Mouse (Mus musculus): ENCODE results near the gene Fam19a5. TPM values are rescaled to one million over a fixed set of nuclear protein-coding genes. Genes with fewer than 3 reads are reported as not detected.

Fam19a5 gene
- total RNA-seq, 2 experiments from 2014 or later, result 103 to 106 TPM

DNA sequence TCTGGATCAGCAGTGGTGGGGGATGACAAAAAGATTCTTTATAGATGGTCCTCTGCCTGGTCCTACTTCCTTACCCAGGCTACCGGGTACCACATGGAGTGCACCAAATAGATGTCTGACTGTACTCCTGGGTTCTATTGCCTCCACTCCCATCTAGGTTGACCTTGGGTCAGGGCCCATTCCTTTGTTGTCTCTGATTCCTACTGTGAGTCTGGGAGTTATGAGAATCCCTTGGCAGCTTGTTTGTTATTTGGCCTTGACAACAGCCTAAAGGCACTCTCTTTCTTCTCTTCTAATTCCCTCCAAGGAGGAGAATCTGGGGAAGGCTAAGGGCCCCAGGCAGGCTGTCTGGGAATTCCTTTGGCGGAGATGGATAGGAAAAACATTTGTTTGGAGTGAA is 105.6 kb downstream of the Fam19a5 start:
- intact Hi-C loops (cut with DNase I), result no loop called here
- no peak for DNase-seq (ENCODE audit: low spot score in 2 of 2)

DNA sequence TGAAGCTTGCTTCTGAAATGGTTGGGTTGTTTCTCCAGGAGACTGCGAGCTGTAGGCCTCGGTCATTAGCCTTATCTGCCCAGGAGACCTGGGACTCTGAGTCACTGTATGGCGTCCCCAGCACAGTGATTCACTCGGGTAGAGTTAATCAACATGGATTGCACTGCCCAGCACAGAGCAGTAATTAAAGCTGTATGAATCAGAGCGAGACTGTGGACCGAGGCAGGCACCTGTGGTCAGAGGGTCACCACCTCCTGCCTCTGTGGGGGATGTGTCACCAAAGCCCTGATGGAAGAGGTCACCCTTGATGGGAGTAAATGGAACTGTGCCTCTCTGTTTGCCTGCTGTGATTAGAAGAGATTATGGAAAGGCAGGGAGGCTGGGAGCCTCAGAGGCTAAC is 110.5 kb downstream of the Fam19a5 start:
- no peak for DNase-seq (ENCODE audit: low spot score in 2 of 2)
- intact Hi-C loops (cut with DNase I), result no loop called here

GRCm38 (mm10) chr15:87656496-87657155 is 112.5 kb downstream of the Fam19a5 start:
- no peak for DNase-seq (ENCODE audit: low spot score in 2 of 2)
- intact Hi-C loops (cut with DNase I), result no loop called here

DNA sequence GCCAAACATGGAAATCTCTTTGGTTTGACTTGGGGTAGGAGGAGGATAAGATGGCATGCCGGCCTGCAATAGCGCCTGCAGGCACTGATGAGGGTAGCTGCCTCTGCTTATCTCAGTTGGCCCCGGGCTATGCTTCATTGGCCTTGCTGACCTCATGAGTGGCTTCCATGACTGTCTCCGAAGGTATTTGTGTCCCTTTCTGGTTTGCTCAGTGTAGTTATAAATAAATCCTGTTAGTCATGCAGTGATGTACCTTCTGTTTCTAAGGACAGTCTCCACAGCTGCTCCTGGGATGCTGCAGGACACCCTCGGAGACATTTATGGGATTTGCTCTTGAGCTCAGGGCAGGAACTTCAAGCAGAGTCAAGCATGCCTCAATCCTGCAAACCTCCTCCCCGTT is 115.6 kb downstream of the Fam19a5 start:
- DNase-seq (ENCODE audit: low spot score in 2 of 2), result peak in 1 of 2 experiments; percentile 25
- intact Hi-C loops (cut with DNase I), result no loop called here

GRCm38 (mm10) chr15:87661954-87662353 is 117.9 kb downstream of the Fam19a5 start:
- intact Hi-C loops (cut with DNase I), result no loop called here
- peak; percentile 49 to 61 for DNase-seq (ENCODE audit: low spot score in 2 of 2)

DNA sequence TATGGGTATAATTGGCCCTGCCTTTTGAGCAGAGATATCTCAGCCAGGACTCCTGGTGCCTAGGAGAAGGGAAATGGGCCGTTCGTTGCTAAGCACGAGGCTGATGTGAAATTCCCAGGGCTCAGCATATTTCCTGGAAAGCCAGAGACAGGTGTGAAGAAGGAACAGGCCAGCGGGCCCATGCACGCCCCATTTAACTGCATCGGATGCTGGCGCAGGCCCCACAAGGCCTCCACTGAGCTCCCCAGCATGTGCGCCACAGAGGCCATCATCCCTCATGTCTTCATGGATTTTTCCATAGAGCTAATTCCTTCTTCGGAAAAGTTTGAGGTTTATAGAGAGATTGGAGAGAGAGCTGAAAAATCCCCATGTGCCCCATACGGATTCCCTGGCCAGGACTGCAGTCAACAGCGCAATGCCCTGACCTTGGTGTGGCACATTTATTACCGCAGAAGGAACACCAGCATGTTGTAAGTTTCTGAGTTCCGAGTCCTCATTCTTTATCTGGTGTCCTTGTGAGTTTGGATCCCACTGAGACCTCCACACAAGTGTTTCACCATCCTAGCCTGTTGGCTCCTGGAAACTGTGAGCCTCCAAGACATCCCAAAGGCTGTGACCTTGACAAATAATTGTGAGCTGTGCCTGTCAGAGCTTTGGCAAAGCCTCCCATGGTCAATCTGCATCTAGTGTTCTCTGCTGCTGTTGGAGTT is 122.1 kb downstream of the Fam19a5 start:
- no peak for DNase-seq (ENCODE audit: low spot score in 2 of 2)
- intact Hi-C loops (cut with DNase I), result no loop called here

DNA sequence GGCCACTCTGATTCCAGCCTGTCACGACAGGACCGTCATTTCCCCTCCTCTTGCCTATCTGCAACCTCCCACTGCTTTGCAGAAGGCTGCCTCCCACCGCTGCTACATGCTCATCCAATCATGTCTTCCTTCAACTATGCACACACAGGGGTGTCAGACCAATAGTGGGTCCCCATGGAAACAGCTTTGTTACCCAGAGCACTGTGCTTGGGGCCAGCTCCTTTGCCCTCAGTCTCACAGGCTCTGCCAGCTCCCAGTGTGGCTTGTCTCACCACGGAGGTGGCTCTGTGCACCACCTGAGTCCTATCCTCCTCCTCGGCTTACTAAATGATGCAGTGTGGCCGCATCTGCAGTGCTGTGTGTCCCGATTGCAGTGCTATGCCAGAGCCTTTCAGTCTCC is 123.3 kb downstream of the Fam19a5 start:
- peak in 1 of 2 experiments; percentile 38 for DNase-seq (ENCODE audit: low spot score in 2 of 2)
- intact Hi-C loops (cut with DNase I), result no loop called here

DNA sequence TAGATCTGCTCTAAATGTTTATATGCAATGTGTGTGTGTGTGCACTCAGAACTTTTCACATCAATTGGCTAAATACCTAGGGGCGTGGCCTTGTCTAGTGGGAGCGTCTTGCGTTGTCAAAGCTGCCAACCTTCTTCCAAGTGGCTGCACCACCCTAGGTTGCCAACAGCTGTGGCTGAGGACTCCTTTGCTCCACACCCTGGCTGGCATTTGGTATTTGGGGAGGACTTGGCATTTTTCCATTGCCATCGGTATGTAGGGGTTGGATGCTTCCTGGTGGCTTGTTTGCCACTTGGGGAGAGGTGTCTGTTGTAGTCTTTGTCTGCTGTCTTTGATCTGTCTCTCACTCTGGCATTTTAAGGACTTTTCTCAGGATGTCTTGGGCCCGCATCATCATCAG is 124.0 kb downstream of the Fam19a5 start:
- DNase-seq (ENCODE audit: low spot score in 2 of 2), result peak in 1 of 2 experiments; percentile 38
- intact Hi-C loops (cut with DNase I), result no loop called here

DNA sequence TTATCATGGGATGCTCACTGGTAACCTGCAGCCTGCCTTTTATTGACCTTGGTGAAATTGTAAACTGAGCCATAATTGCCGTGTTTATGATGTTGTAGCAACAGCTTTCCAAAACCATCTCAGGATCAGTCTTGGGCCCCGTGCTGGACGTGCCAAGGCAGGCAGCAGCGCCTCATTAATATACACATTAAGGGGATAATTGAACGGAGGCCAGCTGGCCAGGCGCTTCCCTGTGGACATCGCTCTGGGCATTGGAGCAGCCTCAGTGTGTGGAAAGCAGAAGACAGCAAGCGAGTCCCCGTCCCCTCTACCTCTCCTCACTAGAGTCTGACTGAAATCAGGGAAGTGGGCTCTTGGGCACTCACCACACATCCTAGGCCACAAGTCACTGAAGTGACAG is 127.8 kb downstream of the Fam19a5 start:
- intact Hi-C loops (cut with DNase I), result no loop called here

DNA sequence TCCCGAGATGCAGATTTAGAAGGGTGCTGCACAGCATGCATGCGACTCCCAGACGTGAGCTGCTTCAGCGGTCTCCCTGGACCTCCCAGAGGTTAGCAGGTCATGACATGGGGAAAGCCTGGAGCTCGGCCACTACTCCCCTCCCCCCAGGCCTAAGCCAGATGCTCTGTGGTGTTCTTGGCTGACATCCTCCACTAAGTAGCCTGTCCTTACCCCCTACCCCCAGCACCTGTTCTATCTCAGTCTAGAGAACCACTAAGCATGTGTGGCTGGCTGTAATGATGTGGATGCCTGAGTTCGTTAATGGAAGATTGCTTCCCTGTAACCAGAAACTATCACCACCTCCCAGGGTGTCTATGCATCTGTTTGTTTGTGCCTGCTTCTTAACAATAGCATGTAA is 134.6 kb downstream of the Fam19a5 start:
- no peak for DNase-seq (ENCODE audit: low spot score in 2 of 2)
- intact Hi-C loops (cut with DNase I), result no loop called here

More for the DNA sequence above, 127.8 kb downstream of the Fam19a5 start:
- DNase-seq (ENCODE audit: low spot score in 2 of 2), result no peak

- intact Hi-C loops (cut with DNase I), result no loop called here
- DNase-seq (ENCODE audit: low spot score in 2 of 2), result no peak
Measured at GRCm38 (mm10) chr15:87682410-87682809, 138.3 kb downstream of the Fam19a5 start.

GRCm38 (mm10) chr15:87686415-87687040 is 142.4 kb downstream of the Fam19a5 start:
- intact Hi-C loops (cut with DNase I), result no loop called here
- no peak for DNase-seq (ENCODE audit: low spot score in 2 of 2)

- no peak for DNase-seq (ENCODE audit: low spot score in 2 of 2)
- intact Hi-C loops (cut with DNase I), result no loop called here
Measured at GRCm38 (mm10) chr15:87691271-87691955, 147.3 kb downstream of the Fam19a5 start.

- intact Hi-C loops (cut with DNase I), result no loop called here
- no peak for DNase-seq (ENCODE audit: low spot score in 2 of 2)
Measured at GRCm38 (mm10) chr15:87691958-87692357, 147.9 kb downstream of the Fam19a5 start.

GRCm38 (mm10) chr15:87692394-87692793 is 148.3 kb downstream of the Fam19a5 start:
- intact Hi-C loops (cut with DNase I), result no loop called here
- DNase-seq (ENCODE audit: low spot score in 2 of 2), result no peak

- DNase-seq (ENCODE audit: low spot score in 2 of 2), result no peak
- intact Hi-C loops (cut with DNase I), result no loop called here
Measured at GRCm38 (mm10) chr15:87692865-87693513, 148.9 kb downstream of the Fam19a5 start.

- intact Hi-C loops (cut with DNase I), result no loop called here
- DNase-seq (ENCODE audit: low spot score in 2 of 2), result no peak
Measured at GRCm38 (mm10) chr15:87697433-87697996, 153.4 kb downstream of the Fam19a5 start.

- intact Hi-C loops (cut with DNase I), result no loop called here
- DNase-seq (ENCODE audit: low spot score in 2 of 2), result peak; percentile 26 to 31
Measured at GRCm38 (mm10) chr15:87698562-87699320, 154.6 kb downstream of the Fam19a5 start.

- intact Hi-C loops (cut with DNase I), result no loop called here
- no peak for DNase-seq (ENCODE audit: low spot score in 2 of 2)
Measured at GRCm38 (mm10) chr15:87702821-87703220, 158.7 kb downstream of the Fam19a5 start.

All from left cerebral cortex, postnatal 14 days (tissue).